Comparison of ENCODE assay signal across 8 mouse cellular contexts in the genomic region with DNA sequence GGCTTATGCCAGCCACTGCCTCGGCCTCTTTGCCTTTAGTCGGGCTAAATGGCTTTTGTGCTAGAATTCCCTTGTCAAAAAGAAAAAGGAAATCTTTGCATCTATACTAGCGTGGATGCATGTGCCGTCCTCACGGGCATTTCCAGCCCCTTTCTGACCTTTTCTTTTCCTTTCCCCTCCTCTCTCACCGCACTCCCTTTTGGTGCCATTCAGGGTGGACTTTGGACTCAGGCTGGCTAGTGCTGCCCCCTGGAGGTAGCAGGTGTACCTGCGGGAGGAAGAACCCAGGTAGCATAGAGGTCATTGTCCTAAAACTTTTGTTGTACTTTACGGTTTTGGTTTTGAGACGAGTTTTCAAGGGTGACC. TPM values are rescaled to one million over a fixed set of nuclear protein-coding genes. Genes with fewer than 3 reads are reported as not detected.
DNase-seq lines count a peak whose midpoint lies in the region; ATAC-seq and TF ChIP-seq lines count a peak whose summit lies in the region.

No protein-coding gene starts in this region.

- no peaks in the 10 kb centered on the region for H3K36me3 ChIP-seq in ES-Bruce4 (ENCODE audit: control insufficient read depth, insufficient read depth, low read length, poor library complexity, severe bottlenecking)
- no peaks in the 10 kb centered on the region for H3K36me3 ChIP-seq in forebrain, embryonic 13.5 days (ENCODE audit: poor library complexity, severe bottlenecking)
- no peaks in the 10 kb centered on the region for H3K36me3 ChIP-seq in lung, embryonic 16.5 days (ENCODE audit: control insufficient read depth, insufficient read depth, low read length)

- WGBS in forebrain, embryonic 13.5 days, result 1% methylated on average over 9 of the region's 9 CpGs
- 1% methylated on average over 9 of the region's 9 CpGs for WGBS in lung, embryonic 16.5 days

- no peaks in the 10 kb centered on the region for H3K27me3 ChIP-seq in ES-Bruce4 (ENCODE audit: control insufficient read depth, insufficient read depth, low read length, poor library complexity, severe bottlenecking)
- 0 out of 2 replicates have a peak, but pooled peaks cover 5% of the 10 kb centered on the region for H3K27me3 ChIP-seq in forebrain, embryonic 13.5 days
- no peaks in the 10 kb centered on the region for H3K27me3 ChIP-seq in lung, embryonic 16.5 days (ENCODE audit: control insufficient read depth, insufficient read depth, low read depth, low read length)

- H3K4me3 ChIP-seq in ES-Bruce4 (ENCODE audit: low read depth, low read length), result peak overlapping the region; percentile 50
- H3K4me3 ChIP-seq in forebrain, embryonic 13.5 days, result peak overlapping the region; percentile 43
- peak overlapping the region; percentile 52 for H3K4me3 ChIP-seq in lung, embryonic 16.5 days (ENCODE audit: low read length)

- peak overlapping the region; percentile 70 for H3K27ac ChIP-seq in ES-Bruce4 (ENCODE audit: insufficient read depth, low read length)
- H3K27ac ChIP-seq in forebrain, embryonic 13.5 days, result peak overlapping the region; percentile 83
- H3K27ac ChIP-seq in lung, embryonic 16.5 days (ENCODE audit: low read length), result peak overlapping the region; percentile 95

- peak; percentile 96 for TF ChIP-seq CTCF in ES-Bruce4 (IDR thresholded peaks at IDR 0.05; ENCODE audit: low read depth, low read length)

- no peak for TF ChIP-seq POLR2A in ES-Bruce4 (IDR thresholded peaks at IDR 0.05; ENCODE audit: insufficient read depth, low read length)

- peak; percentile 78; the same call in 1 of the 2 replicates for TF ChIP-seq EP300 in ES-Bruce4 (IDR thresholded peaks at IDR 0.05; ENCODE audit: insufficient read depth, low read depth, low read length)

- peak; percentile 81 for DNase-seq in cerebellum, adult 11 months
- peak; percentile 56 for DNase-seq in heart, postnatal 25 days (ENCODE audit: low spot score)
- DNase-seq in layer of hippocampus, adult 18-20 months (ENCODE audit: low spot score in 2 of 2), result peak; percentile 32 to 74
- peak; percentile 55 for DNase-seq in ovary, postnatal 10 days (ENCODE audit: low spot score)
- peak; percentile 81 for DNase-seq in thymus, postnatal 0 days (ENCODE audit: low spot score)

- peak overlapping the region; percentile 46 for H3K9ac ChIP-seq in ES-Bruce4 (ENCODE audit: low read depth, poor library complexity, severe bottlenecking)
- H3K9ac ChIP-seq in forebrain, embryonic 13.5 days, result peak overlapping the region; percentile 60
- peak overlapping the region; percentile 65 for H3K9ac ChIP-seq in lung, embryonic 16.5 days (ENCODE audit: low read length)

- intact Hi-C loops in heart, postnatal 25 days (cut with DNase I), result loop anchor here (1.0 to 5.0 kb wide), 3 partner anchors 68 to 154 kb away; no protein-coding TSS in a partner anchor

- H3K4me2 ChIP-seq in forebrain, embryonic 13.5 days, result peak overlapping the region; percentile 84
- H3K4me2 ChIP-seq in lung, embryonic 16.5 days (ENCODE audit: low read depth, low read length), result peak overlapping the region; percentile 88

- no peaks in the 10 kb centered on the region for H3K9me3 ChIP-seq in ES-Bruce4 (replicated peaks; ENCODE audit: control insufficient read depth, insufficient read depth, low read length, poor library complexity, severe bottlenecking)
- no peaks in the 10 kb centered on the region for H3K9me3 ChIP-seq in forebrain, embryonic 13.5 days (replicated peaks)
- no peaks in the 10 kb centered on the region for H3K9me3 ChIP-seq in lung, embryonic 16.5 days (ENCODE audit: control insufficient read depth, low read length)

- H3K4me1 ChIP-seq in ES-Bruce4 (ENCODE audit: control insufficient read depth, insufficient read depth, low read length), result peaks cover 11% of the 10 kb centered on the region
- H3K4me1 ChIP-seq in forebrain, embryonic 13.5 days, result peaks cover 21% of the 10 kb centered on the region
- peaks cover 23% of the 10 kb centered on the region for H3K4me1 ChIP-seq in lung, embryonic 16.5 days (replicated peaks; ENCODE audit: control insufficient read depth, insufficient read depth, low read length)

- ATAC-seq in forebrain, embryonic 13.5 days, result peak; percentile 51; the same call in 1 of the 2 replicates
- ATAC-seq in lung, embryonic 16.5 days (ENCODE audit: low read depth), result peak; percentile 60; the same call in 1 of the 2 replicates

RNA-seq across cellular contexts. Expression of gene Spen, which starts 21.5 kb away (rescaled TPM):
- polyA plus RNA-seq in ES-Bruce4 (2011; ENCODE audit: insufficient read depth, insufficient read length, low read depth, missing spikeins), result 39.6 and 46.9 TPM in 2 replicates
- polyA plus RNA-seq in forebrain, embryonic 13.5 days (2015; fragmentation: Nextera tagmentation; extraction: Ambion mirVana), result 16.7 and 17.1 TPM in 2 replicates
- 10 to 100 TPM; 27.3 to 29.7 TPM for total RNA-seq in heart, postnatal 25 days (2021)
- 10 to 100 TPM; 60.3 to 66.7 TPM for total RNA-seq in layer of hippocampus, adult 18-20 months (2021)
- 6.9 and 7.4 TPM in 2 replicates for polyA plus RNA-seq in lung, embryonic 16.5 days (2015; fragmentation: Nextera tagmentation; extraction: Ambion mirVana)
- 5.8 and 9.3 TPM in 2 replicates for polyA plus RNA-seq in thymus, postnatal 0 days (2015; fragmentation: Nextera tagmentation; extraction: Ambion mirVana)

RNA-seq across cellular contexts. Expression of gene Fblim1, which starts 46.0 kb away (rescaled TPM):
- polyA plus RNA-seq in ES-Bruce4 (2011; ENCODE audit: insufficient read depth, insufficient read length, low read depth, missing spikeins), result 73.8 and 76.6 TPM in 2 replicates
- polyA plus RNA-seq in forebrain, embryonic 13.5 days (2015; fragmentation: Nextera tagmentation; extraction: Ambion mirVana), result 11.1 and 13.9 TPM in 2 replicates
- 100 to 1,000 TPM; 298 to 316 TPM for total RNA-seq in heart, postnatal 25 days (2021)
- under 1 TPM; 0.61 to 0.74 TPM for total RNA-seq in layer of hippocampus, adult 18-20 months (2021)
- polyA plus RNA-seq in lung, embryonic 16.5 days (2015; fragmentation: Nextera tagmentation; extraction: Ambion mirVana), result 71.4 and 76.1 TPM in 2 replicates
- polyA plus RNA-seq in thymus, postnatal 0 days (2015; fragmentation: Nextera tagmentation; extraction: Ambion mirVana), result 2.4 and 3.9 TPM in 2 replicates

RNA-seq across cellular contexts. Expression of gene Tmem82, which starts 58.6 kb away (rescaled TPM):
- 3.4 and 4.5 TPM in 2 replicates for polyA plus RNA-seq in ES-Bruce4 (2011; ENCODE audit: insufficient read depth, insufficient read length, low read depth, missing spikeins)
- polyA plus RNA-seq in forebrain, embryonic 13.5 days (2015; fragmentation: Nextera tagmentation; extraction: Ambion mirVana), result 0.17 TPM in 1 of 2 replicates, not detected in the other
- 10 to 100 TPM; 21.2 to 28.9 TPM for total RNA-seq in heart, postnatal 25 days (2021)
- under 1 TPM; 0.32 to 0.51 TPM for total RNA-seq in layer of hippocampus, adult 18-20 months (2021)
- polyA plus RNA-seq in lung, embryonic 16.5 days (2015; fragmentation: Nextera tagmentation; extraction: Ambion mirVana), result 0.99 and 1.1 TPM in 2 replicates
- polyA plus RNA-seq in thymus, postnatal 0 days (2015; fragmentation: Nextera tagmentation; extraction: Ambion mirVana), result 0.23 and 0.33 TPM in 2 replicates

Comparison
In these comparisons a context has a peak if more than half of its experiments do, and no peak if none do; other contexts are left out.
1. Peak in every context shown above with its lines: DNase-seq, ATAC-seq, H3K4me3 ChIP-seq and H3K27ac ChIP-seq.